Mouse (Mus musculus) right cerebral cortex, adult 18-20 months (tissue): ENCODE data around the gene Nckap5.

Experiments used
- DNase-seq: peaks from one replicate; pipeline ENCODE4 v3.0.0; 2022; ENCODE audit warnings: mixed read lengths

Nckap5 gene

GRCm38 (mm10) chr1:126764201-126764600, 66.4 kb downstream of the Nckap5 start:
- DNase-seq, result no peak

DNA sequence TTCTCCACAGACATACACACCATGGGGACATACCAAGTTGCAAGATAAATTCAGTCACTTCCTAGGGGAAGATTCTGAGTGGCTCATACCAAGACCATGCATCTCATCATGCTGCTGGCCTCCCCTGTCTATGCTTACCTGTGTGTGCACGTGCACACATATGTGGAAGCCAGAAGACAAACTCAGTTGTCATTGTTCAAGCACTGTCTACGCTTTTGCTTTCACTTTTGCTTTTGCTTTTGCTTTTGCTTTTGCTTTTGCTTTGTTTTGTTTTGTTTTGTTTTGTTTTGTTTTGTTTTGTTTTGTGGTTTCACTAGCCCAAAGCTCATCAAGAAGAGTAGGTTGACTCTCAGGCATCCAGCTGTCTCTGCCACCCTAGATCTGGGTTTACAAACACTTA, 67.4 kb downstream of the Nckap5 start:
- no peak for DNase-seq

GRCm38 (mm10) chr1:126760386-126760785, 70.2 kb downstream of the Nckap5 start:
- DNase-seq, result no peak

GRCm38 (mm10) chr1:126755682-126756081, 74.9 kb downstream of the Nckap5 start:
- DNase-seq, result no peak

- no peak for DNase-seq
Observed at GRCm38 (mm10) chr1:126753611-126754010, 77.0 kb downstream of the Nckap5 start.

GRCm38 (mm10) chr1:126752247-126753037, 78.2 kb downstream of the Nckap5 start:
- DNase-seq, result no peak

DNA sequence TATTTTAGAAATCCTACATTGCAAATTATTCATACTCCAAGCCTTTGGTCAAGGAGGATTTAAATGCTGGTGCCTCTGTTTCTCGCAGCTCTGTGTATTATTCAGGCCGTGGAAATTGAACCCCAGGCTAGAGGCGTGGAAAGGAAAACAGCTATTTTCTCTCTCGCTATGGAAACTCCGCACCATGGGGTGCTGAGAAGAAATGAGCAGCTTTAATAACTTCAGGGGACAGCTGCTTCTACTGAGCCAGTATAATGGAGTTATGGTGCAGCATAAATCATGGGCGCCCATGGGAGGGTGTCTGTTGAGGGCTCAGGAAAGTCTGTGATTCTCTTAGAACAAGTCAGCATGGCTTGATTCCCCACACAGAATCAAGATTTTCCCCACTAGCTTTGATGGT, 79.5 kb downstream of the Nckap5 start:
- DNase-seq, result no peak

- DNase-seq, result no peak
Observed at GRCm38 (mm10) chr1:126750156-126750555, 80.4 kb downstream of the Nckap5 start.

DNA sequence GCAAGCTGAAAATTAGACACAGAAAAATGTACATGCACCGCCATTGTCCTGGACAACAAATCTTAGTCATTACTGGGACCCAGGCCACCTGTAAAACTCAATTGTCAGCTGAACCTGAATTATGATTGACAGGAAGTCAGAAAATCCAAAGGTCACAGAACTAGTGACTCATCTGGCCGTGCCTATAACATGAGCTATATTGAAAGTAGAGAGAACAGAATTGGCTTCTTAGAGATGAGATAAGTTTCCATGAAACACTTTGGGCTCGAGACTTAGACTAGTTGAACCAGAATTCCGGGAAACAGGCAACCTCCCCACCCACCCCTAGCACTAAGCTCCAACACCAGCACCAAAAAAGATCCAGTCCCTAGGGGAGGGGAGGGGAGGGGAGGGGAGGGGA, 82.7 kb downstream of the Nckap5 start:
- no peak for DNase-seq

DNA sequence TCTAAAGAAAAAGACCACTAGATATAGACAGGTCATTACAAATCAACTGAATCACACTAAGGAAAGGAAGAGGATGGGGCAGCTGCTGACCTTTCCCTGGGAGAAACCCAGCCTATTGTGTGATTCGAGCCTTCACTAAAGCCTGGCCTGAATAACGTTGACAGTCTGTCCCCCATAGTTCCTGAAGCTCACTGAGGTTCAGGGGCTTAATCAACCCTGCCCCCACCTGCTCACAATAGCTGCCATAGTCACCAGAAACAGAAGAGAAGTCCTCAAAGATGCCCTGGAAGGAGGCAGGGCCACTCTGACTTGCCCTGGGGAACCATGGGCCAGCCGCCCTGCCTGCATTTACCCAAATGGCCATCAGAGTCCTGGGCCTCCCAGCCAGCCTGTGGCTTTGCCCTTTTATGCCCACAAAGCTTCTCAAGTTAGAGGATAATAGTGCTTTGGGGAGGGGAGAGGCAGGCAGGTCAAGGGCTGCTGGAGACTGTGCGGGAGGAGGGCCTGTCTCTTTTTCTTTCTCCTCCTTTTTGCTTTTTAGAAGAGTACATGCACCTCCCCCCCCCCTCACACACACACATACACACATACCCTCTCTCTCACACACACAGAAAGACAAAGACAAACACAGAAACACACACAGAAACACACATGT, 85.0 kb downstream of the Nckap5 start:
- no peak for DNase-seq

- no peak for DNase-seq
Observed at GRCm38 (mm10) chr1:126744631-126745305, 85.8 kb downstream of the Nckap5 start.

- DNase-seq, result no peak
Observed at GRCm38 (mm10) chr1:126738291-126738640, 92.3 kb downstream of the Nckap5 start.

- DNase-seq, result peak; percentile 13
Observed at GRCm38 (mm10) chr1:126737554-126738290, 92.9 kb downstream of the Nckap5 start.

DNA sequence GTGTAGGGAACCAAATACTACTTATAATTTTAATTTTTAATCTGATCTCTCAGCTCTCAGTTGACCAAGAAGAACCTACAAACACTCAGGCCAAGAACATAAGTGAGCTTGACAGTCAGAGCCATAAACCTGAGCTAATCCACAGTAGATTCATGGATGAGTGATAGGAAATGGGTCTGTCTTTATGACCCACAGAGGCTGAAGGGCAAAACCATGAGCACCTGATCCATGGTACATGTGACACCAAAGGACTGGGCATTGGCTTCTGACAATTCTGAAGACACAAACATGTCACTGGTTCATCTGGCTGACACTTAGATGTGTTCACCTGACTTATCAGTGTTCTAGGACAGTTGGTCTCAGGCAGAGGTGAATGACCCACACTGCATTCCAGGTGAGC, 98.9 kb downstream of the Nckap5 start:
- no peak for DNase-seq

GRCm38 (mm10) chr1:126726400-126727055, 104.1 kb downstream of the Nckap5 start:
- no peak for DNase-seq

DNA sequence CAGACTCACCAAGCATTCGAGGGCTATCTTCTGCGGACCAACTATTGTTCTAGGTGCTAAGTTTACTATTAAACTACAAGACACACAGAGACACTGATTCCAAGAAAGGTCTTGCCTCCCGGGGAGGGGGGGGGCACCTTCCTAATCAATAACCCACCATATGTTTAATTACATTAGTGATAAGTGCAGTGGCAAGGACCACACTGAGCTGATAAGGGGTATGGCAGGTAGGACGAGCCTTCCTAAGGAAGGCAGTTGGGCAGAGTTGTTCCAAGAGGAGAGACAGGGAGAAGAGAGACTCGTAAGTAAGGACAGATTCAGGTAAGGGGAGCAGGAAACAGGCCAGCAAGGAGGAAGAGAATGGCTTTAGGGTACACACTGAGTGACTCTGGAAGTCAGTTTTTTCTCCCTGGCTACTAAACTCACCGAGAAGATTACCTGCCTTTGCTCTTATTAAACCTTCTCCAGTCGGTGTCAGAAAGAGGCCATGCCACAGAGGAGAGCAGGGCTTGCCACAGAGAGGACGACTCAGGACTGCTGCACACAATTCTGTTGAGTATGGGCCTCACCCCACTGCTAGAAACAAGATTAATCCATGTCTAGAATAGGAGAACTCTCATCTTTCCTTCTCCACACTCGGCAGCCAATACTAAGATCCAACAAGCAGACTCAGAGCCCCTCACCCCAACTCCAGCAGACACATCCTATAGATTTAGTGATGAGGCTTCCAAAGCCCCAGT, 104.8 kb downstream of the Nckap5 start:
- no peak for DNase-seq

DNA sequence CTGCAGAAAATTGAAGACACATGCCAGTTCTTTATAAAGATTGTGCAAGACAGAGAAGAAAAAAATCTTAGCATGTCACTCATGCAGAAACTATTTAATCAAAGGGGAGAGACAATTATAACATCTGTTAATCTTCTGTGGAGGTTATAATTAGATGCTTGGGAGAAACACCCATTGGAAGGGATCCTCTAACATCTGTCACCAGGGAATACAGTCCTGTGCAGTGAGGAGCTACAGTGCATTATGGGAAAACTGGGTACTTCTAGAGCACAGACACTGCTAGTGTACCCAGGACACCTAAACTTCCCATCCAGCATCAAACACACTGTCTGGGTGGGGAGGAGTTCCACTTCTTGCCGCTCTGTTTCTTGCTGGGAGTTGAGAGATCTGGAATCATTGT, 108.7 kb downstream of the Nckap5 start:
- no peak for DNase-seq

DNA sequence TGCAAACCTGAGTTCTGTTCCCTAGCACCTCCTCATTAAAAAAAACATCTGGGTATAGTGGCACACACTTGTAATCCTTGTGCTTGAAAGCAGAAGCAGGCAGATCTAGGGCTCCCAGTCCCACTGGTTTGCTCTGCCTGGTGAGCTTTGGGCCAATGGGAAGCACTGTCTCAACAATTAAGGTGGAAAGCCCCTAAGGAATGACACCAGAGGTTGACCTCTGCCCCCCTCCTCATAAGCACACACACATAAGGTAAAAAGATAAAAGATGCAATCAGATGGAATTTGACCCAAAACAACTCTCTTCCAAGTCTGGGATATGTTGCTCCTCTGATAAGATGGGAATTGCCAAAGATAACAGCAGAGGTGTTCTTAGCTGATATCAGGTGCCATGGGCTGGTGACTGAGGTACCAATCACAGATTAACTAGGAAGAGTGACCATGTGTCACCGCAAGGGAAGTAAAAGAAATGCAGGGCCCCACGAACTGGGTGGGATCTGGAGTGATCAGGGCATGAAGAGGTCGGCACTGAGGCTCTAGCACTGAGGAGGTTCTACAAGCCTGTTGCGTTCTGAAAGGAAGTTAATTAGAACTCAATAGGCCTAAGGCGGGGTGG, 110.8 kb downstream of the Nckap5 start:
- DNase-seq, result no peak

GRCm38 (mm10) chr1:126706611-126707010, 124.0 kb downstream of the Nckap5 start:
- DNase-seq, result no peak

GRCm38 (mm10) chr1:126700978-126701320, 129.7 kb downstream of the Nckap5 start:
- no peak for DNase-seq
